Mouse (Mus musculus) liver, adult 2 months (tissue): ENCODE results near the gene Mybbp1a.

Experiments used
- CTCF ChIP-seq: fragments of 200-500 bp; IDR thresholded peaks from 2 replicates; pipeline ENCODE4 v1.5.1; 2011; ENCODE audit warnings: low read depth, low read length, control low read depth
- POLR2A ChIP-seq: fragments of 200-500 bp; IDR thresholded peaks from 2 replicates; pipeline ENCODE4 v1.6.1; 2011; ENCODE audit warnings: low read length, control low read depth; ENCODE audit not compliant: insufficient read depth; ENCODE audit errors: extremely low read depth

GRCm38 (mm10) chr11:72455694-72456093, 14.5 kb downstream of the Mybbp1a start:
- TF ChIP-seq POLR2A (no peak), CTCF (no peak)
